Mouse (Mus musculus) cerebral cortex, adult 2 months (tissue): Measurements from ENCODE around the gene Vkorc1l1.

Experiments
- WGBS: fragments of 180-500 bp; shearing (Covaris S2); methylation state at CpG from one replicate; pipeline ENCODE4 v1.1.7; 2018; 5-methylcytosine and 5-hydroxymethylcytosine counted together

Vkorc1l1 gene

DNA sequence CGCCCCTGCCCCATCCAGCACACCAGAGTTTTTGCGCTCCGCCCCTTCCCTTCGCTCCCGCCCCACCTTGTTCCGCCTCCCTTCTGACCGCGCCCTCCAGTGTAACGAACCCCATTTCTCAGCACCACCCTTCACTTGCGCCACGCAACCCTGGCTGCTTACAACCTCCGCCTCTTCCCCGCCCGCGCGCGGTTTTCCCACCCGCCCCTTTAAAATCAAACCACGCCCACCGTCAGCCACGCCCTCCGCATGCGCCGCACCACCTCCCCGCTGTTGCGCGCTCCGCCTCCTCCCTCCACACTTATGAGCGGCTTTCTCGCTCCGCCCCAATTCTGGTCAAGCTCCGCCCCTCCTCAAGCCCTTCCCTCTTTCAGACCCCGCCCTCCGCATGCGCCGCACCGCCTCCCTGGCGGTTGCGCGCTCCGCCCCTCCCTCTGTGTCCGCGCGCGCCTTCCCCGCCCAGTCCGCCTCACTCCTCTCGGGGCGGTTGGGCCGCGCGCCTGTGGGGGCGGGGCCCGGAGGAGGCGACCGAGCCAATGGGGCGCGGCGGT is at the start of gene Vkorc1l1:
Gene Vkorc1l1, plus strand, starts transcription at position 476 of the 551 bp plus-strand sequence.
- WGBS, result 2% methylated on average over 59 of the region's 59 CpGs

DNA sequence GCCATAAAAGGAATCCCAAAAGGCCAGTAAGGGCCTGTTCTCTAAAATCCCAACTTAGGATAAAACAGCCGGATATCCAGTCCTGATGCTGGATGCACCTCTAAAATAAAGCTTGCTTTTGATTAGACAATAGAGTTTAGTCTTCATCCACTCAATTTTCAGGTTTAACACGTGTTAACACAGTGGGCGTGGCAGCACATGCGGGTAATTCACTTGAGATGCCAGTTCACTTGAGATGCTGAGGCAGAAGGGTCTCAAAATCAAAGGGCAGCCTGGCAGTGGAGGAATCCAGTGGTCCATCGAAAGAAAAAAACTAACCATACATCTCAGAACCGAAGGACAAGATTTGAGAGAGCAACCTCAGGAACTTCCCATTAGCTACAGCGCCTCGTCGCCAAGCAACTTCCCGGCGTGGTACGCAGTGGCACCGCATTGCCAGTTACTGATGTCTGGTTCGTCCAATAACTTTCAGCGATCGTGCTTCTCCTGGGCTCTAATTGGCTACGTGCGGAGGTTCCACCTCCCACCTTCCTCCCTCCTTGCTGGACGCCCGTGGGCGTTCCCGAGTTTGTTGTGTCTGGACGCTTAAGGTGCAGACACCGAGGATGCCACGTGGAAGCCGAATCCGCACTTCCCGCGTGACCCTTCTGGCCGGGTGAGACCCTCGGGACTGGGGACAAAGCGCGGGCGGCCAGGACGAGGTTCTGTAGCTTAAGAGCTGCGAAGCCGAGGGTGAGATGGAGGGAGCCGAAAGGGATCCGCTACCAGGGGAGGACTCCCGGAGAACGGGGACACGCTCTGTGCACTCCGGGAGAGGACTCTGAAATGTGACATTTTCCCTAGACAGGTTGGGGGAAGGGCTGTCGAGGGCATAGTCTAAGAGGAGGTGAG is 46.3 kb upstream of the Vkorc1l1 start, which contains the start of gene Zbed5:
Gene Zbed5, plus strand, starts transcription at position 526 of the 891 bp plus-strand sequence.
- 2% methylated on average over 44 of the region's 44 CpGs for WGBS

DNA sequence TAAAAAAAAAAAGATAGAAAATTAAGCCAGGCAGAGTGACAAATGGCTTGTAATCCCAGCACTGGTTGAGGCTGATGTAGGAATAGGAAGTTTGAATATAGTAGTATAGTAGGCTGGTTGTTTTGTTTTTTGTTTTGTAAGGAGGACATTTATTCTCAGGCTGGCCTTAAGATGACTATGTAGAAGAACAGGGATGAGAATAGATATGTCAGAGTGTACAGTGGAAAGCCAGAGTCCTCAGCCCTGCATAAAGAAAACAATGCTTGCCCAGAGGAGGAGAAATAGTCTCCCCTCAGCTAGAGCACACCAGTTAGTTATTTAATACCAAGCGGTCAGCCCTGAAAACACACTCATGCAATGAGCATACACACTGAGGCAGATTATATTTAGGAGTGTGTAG is 43.3 kb upstream of the Vkorc1l1 start, which contains the start of gene Phkg1:
Gene Phkg1, minus strand, starts transcription at position 101 of the 400 bp plus-strand sequence.
- WGBS, result 87% methylated on average over 1 of the region's 1 CpGs

DNA sequence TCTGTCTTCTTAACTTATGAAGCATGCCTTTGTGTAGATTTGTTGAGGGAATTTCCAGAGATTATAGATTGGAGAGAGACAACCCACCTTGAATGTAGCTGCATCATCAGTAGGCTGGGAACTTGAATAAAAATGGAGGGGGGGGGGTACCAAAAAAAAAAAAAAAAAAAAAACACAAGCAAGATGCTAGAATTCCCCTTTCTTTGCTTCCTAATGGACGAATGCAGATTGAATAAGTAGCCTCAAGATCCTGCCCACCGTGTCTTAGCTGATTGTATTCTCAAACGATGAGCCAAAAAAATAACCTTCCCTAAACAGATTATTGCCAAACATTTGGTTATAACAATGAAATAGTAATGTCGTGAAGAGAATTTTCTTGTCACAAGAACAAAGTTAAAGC is 34.0 kb upstream of the Vkorc1l1 start:
- 34% methylated on average over 4 of the region's 4 CpGs for WGBS

DNA sequence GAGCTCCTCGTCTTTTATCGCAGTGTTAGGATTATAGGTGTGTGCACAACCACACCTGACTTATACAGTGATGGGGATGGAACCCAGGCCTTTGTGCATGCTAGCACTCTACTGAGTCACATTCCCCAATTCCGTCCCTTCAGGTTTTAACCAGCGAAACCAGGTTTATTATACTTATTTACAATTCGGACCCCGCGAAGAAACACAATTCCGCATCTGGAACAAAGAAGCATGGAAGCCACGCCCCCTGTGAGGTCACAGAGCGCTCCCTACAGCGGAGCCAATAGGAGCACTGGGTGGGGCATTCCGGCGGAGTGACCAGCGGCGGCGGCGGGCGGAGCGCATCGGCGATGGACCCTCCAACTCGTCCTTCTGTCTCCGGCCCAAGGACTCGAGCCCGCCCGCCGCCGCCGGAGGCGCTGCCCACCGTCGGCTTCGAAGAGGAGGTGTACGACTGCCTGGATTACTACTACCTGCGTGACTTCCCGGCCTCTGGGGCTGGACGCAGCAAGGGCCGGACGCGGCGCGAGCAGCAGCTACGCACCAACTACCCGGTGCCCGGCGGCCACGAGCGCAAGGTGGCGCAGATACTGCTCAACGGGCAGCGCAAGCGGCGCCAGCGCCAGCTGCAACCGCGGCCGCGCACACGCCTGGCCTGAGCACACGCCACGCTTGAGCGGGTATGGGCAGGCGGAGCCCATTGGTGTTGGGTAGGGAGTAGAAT is 33.4 kb upstream of the Vkorc1l1 start, which contains the start of gene Nupr1l:
Gene Nupr1l, plus strand, starts transcription at position 299 of the 724 bp plus-strand sequence.
- WGBS, result under 1% methylated on average over 63 of the region's 63 CpGs

DNA sequence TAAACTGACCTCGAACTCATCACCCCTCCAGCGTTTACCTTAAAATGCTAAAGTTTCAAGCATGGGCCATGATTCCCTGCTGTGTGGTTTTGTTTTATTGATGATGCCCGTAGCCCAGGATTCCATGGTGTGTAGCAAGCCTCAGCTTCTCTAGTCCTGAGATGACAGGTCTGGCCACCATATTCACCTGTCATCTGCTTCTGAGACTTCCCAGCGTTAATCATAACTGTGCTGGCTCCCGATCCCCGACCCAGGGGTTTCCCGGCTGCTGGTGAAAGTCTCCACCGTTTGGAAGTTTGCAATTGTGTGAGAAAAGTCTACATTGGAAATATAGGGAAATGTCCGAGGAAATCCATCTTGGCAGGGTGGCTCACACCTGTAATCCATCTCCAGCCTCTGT is 32.6 kb upstream of the Vkorc1l1 start:
- 68% methylated on average over 9 of the region's 9 CpGs for WGBS

DNA sequence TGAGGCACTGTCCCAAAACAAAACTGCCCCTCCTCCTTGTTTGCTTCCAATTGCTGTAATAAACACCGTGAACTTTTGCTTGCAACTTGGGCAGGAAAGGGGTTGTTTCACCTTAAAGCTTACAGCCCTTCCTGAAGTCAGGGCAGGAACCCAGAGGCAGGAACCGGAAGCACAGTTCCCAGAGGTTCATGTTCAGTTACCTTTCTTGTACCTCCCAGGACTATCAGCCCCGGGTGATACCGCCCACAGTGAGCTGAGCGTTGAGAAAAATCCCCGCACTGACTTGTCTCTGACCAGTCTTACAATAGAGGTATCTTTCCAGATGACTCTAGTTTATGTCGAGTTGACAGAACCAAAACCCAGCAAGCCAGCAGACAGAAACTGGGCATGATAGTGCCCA is 32.2 kb upstream of the Vkorc1l1 start:
- 83% methylated on average over 7 of the region's 7 CpGs for WGBS

DNA sequence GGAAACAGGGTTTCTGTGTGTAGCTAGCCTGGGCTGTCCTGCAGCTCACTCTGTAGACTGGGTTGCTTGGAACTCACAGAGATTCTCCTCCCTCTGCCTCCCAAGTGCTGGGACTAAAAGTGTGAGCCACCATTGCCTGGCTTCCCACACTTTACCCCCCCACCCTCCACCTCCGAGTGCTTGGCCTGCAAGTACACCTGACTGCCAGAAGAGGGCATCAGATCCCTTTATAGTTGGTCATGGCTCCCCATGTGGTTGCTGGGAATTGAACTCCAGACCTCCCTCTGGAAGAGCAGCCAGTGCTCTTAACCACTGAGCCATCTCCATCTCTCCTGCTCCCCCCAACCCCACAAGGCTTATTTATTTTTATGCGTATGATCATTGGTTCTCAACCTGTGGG is 27.7 kb upstream of the Vkorc1l1 start:
- WGBS, result 40% methylated on average over 2 of the region's 2 CpGs

DNA sequence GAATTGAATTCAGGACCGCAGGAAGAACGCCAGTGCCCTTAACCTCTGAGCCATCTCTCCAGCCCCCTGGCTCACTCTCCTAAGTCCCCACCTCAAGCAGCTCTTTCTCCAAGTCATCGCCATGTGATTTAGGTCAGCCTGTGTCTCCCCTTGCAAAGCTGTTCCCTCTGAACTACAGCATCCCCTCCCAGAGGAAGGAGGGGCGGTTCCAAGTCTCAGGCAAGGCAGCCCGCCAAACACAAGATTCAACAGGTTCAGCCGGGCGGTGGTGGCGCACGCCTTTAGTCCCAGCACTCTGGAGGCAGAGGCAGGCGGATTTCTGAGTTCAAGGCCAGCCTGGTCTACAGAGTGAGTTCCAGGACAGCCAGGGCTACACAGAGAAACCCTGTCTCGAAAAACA is 26.3 kb upstream of the Vkorc1l1 start:
- 88% methylated on average over 11 of the region's 11 CpGs for WGBS

DNA sequence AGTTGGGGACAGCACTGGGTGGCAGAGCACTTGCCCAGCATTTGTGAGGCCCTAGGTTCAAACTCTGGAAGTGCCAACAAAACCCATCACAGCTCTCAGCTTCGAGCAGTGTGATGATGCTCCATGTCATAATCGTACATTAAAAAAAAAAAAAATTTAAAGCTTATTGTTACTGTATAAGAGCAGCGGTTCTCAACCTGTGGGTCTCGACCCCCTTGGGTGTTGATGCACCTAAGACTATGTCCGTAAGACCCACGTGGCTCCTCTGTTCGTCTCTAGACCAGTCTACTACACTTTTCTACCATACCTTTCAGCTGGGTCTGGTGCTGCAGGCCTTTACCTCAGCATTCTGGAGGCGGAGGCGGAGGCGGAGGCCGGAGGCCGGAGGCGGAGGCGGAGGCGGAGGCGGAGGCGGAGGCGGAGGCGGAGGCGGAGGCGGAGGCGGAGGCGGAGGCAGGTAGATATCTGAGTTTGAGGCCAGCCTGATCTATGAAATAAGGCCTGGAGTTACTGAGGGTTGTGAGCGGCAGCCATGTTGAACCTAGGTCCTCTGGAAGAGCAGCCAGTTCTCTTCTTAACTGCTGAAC is 23.6 kb upstream of the Vkorc1l1 start:
- WGBS, result 93% methylated on average over 24 of the region's 24 CpGs

DNA sequence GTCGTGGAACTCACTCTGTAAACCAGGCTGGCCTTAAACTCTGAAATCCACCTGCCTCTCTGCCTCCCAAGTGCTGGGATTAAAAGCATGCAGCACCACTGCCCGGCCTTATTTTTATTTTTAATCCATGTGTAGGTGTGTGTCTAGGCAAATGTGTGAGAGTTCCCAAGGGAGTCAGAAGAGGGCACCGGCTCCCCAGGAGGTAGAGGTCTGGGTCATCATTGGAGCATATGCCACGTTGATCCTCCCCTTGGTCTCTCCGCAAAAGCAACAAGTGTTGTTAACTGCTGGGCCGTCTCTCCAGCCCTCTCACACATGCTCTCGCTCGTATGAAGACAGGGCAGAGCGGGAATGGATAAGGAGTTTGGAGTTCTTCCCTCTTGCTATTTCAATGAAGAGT is 23.0 kb upstream of the Vkorc1l1 start:
- WGBS, result 80% methylated on average over 9 of the region's 9 CpGs

DNA sequence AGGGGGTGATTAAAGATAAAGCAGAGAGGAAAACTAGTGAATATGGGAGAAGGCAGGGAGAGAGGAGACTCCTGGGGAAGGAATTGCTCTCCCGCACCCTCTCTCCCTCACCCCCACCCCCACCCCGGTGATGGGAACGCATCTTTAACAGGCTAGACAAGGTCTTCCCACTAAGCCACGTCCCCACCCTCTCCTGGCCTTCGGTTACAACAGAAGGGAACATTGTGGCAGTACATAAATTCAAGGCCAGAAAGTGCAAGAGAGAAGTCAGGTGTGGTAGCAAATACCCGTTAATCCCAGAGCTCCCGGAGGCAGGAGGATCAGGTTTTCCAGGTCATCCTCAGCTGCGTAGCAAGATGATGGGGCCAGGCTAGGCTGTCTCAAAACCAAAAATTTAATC is 22.4 kb upstream of the Vkorc1l1 start:
- WGBS, result 80% methylated on average over 8 of the region's 8 CpGs

DNA sequence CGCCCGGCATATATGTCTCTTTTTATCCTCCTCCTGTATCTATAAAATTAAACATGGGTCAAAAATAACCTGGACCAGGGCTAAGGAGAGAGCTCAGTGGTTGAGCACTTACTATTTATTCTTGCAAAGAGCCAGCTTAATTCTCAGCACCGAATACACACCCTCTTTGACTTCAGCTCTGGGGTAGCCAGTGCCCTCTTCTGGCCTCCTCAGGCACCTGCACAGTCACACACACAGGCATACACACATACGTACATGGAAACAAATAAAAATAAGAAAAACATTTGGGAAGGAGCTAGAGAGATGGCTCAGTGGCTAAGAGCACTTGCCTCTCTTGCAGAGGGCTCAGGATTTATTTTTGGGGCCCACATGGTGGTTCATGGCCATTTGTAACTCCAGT is 19.8 kb upstream of the Vkorc1l1 start:
- 93% methylated on average over 4 of the region's 4 CpGs for WGBS

DNA sequence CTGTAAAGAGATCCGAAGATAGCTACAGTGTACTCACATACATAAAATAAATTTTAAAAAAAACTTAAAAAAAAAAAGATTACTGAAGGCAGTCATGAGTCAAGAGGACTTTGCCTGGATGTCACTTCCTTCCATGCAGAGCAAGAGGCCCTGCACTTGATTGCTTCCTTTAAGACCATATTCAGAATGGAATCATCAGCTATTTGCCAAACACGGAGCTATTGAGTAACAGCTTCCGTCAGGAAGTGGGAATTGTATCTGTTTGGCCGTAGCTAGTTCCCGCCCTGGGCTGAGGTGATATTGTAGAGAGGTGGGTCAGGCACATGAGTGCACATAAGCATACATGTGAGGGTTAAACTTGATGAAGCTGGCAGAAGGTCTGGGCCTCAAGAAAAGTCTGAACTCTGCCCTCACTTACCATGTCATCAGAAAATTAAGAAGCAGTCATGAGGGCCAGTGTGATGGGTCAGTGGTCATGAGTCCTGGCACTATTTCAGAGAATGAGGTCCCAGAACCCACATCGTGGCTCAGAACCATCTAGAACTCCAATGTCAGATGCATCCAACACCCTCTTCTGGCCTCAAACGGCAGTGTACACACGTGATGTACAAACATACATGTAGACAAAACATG is 16.8 kb upstream of the Vkorc1l1 start:
- 86% methylated on average over 8 of the region's 8 CpGs for WGBS

DNA sequence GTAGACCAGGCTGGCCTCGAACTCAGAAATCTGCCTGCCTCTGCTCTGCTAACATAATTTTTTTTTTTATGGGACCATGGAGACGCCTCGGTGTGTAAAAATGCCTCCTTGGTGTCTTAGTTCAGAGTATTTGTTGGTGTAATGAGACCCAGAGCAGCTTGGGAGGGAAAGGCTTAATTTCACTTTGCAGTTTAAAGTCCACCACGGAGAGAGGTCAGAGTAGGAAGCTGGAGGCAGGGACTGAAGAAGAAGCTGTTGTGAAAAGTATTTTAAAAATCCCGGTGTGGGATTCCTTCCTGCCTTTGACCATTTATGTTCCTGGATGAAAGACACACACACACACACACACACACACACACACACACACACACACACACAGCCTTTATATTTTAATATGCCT is 15.8 kb upstream of the Vkorc1l1 start:
- WGBS, result 77% methylated on average over 5 of the region's 5 CpGs

DNA sequence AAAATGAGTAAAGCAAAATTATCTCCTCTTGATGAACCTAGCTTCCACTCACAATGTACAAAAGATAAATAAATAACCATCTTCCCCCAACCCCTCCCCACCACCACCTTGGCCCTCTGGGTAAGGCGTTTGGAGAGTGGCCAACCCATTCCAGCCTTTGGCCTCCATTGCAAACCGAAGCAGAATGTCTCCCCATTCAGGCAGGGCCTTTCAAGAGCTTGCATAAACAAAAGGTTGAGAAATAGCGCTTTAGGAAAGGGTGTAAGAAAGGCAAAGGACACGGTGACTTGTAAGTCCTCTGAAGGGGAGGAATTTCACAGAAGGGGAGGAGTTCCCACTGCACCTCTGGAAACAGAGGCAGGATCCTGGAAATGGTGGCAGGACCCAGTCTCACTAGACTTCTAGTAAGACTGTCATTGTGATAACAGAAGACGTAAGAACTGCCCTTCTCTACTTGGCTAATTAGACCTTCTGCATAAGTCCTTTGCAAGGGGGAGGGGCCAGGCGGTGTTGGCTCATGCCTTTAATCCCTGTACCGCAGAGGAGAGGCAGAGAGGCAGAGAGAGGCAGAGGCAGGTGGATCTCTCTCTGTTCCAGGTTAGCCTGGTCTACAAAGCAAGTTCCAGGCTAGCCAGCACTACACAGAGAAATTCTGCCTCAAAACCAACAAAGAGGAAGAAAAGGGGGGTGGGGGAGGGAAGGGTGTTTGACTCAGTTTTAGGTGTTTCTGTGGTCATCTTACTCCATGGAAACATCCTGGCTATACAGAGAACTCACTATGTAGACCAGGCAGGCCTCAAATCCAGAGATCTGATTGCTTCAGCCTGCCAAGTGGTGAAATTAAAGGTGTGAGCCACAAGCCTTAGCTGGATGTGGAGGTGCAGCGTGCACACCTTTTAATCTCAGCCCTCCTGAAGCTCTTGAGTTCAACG is 11.6 kb upstream of the Vkorc1l1 start:
- WGBS, result 56% methylated on average over 9 of the region's 9 CpGs

DNA sequence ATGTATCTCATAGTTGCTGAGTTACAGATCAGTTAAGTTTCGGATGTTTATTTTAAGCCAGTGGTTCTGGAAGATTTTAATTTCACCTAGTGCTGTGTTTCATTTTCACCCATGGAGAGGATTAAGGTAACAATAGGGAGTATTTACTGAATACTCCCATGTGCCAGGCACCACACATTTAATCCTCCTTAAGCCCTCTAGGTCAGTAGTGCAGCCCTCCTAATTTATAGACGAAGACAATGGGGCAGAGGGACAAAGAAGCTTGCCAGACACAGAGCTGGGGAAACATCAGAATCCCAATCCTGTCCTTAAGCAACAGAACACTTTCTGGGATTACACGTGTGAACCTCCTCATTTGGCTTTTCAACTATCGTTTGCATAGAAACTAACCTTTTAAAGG is 4.8 kb upstream of the Vkorc1l1 start:
- 56% methylated on average over 4 of the region's 4 CpGs for WGBS

DNA sequence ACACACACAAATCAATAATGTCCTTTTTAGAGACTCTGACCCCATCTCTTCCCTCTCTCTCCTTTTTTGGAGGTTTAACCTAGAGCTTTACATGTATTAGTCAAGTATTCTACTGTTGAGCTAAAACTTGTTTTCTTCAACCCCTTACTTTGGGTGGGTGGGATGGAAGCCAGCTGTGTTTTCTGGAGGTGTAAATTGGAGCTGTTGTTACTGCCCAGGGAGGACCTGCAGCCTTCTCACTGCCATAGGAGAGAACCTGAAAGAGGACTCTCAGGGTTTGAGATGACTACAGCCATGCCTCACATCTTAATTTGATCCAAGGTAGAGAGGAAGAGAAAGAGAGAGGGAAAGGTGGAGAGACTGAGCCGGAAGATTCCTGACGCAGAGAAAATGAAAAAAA is 1.5 kb upstream of the Vkorc1l1 start:
- 41% methylated on average over 2 of the region's 2 CpGs for WGBS

DNA sequence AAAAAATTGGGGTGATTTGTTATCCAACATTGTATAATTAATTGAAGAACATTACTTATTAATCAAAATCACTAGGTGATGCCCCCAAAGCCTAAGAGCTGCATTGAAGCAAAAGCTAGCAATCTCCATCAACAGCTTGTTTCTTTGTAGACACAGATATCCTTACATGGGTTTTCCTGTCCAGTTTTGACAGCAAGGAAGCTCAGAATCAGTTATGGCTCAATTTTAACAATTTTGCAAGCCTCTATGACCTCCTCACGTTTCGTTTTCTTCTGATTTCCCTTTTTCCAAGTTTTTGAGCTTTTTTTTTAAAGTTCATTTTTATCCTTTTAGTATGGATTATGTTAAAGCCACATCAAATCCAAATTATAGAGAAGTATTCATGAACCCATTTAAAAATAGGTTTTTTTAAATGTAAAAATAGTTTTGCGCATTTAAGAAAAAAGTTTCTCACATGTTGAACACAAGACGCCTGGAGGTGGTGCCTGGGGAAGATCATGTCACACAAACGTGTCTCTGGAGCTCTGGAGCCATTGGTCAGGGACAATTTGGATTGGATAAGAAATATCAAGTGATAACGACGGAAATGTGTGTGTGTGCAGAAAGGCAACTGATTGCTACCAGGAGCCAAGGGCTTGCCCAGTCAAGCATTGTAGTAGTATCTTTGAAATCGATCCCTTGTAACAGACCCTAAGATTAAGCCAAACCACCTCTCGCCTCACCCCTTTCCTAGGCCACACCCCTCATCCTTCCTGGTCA is 855 bp upstream of the Vkorc1l1 start:
- WGBS, result 3% methylated on average over 9 of the region's 9 CpGs
